Mouse (Mus musculus) left cerebral cortex, adult 11 months (tissue): Measurements from ENCODE around the gene Rfx3.

ENCODE experiments used
- DNase-seq: peaks from one replicate; pipeline ENCODE4 v3.0.0; 2022; ENCODE audit warnings: low spot score

The Rfx3 gene

GRCm38 (mm10) chr19:28010471-28011395, at the start of gene Rfx3:
TSS of gene Rfx3 (minus strand) at chr19:28011166.
- DNase-seq = no peak

- DNase-seq = no peak
Measured at GRCm38 (mm10) chr19:28052058-28052457, 41.1 kb upstream of the Rfx3 start.

GRCm38 (mm10) chr19:28051571-28051970, 40.6 kb upstream of the Rfx3 start:
- DNase-seq = no peak

- DNase-seq = no peak
Measured at GRCm38 (mm10) chr19:28049280-28049679, 38.3 kb upstream of the Rfx3 start.

- DNase-seq = no peak
Measured at GRCm38 (mm10) chr19:28046806-28047205, 35.8 kb upstream of the Rfx3 start.

- DNase-seq = no peak
Measured at GRCm38 (mm10) chr19:28044950-28045349, 34.0 kb upstream of the Rfx3 start.

GRCm38 (mm10) chr19:28011718-28012499, 943 bp upstream of the Rfx3 start:
- DNase-seq = peak; percentile 55

- DNase-seq = peak; percentile 93
Measured at GRCm38 (mm10) chr19:28011396-28011717, 391 bp upstream of the Rfx3 start.

- DNase-seq = no peak
Measured at GRCm38 (mm10) chr19:28009587-28010281, 1.2 kb downstream of the Rfx3 start.

GRCm38 (mm10) chr19:28004190-28004589, 6.8 kb downstream of the Rfx3 start:
- DNase-seq = no peak

- no peak for DNase-seq
Measured at GRCm38 (mm10) chr19:28003474-28003873, 7.5 kb downstream of the Rfx3 start.

- DNase-seq = no peak
Measured at GRCm38 (mm10) chr19:28002708-28003107, 8.3 kb downstream of the Rfx3 start.

GRCm38 (mm10) chr19:27992800-27993199, 18.2 kb downstream of the Rfx3 start:
- DNase-seq = no peak

- DNase-seq = no peak
Measured at GRCm38 (mm10) chr19:27988746-27989145, 22.2 kb downstream of the Rfx3 start.

- no peak for DNase-seq
Measured at GRCm38 (mm10) chr19:27967590-27967989, 43.4 kb downstream of the Rfx3 start.

GRCm38 (mm10) chr19:27961271-27961670, 49.7 kb downstream of the Rfx3 start:
- DNase-seq = no peak

GRCm38 (mm10) chr19:27935453-27935852, 75.5 kb downstream of the Rfx3 start:
- DNase-seq = no peak

- no peak for DNase-seq
Measured at GRCm38 (mm10) chr19:27931136-27931535, 79.8 kb downstream of the Rfx3 start.

GRCm38 (mm10) chr19:27926378-27926777, 84.6 kb downstream of the Rfx3 start:
- no peak for DNase-seq

GRCm38 (mm10) chr19:27919040-27919439, 91.9 kb downstream of the Rfx3 start:
- DNase-seq = no peak

GRCm38 (mm10) chr19:27916446-27916845, 94.5 kb downstream of the Rfx3 start:
- DNase-seq = peak; percentile 34

- no peak for DNase-seq
Measured at GRCm38 (mm10) chr19:27906976-27907375, 104.0 kb downstream of the Rfx3 start.

- DNase-seq = no peak
Measured at GRCm38 (mm10) chr19:27905976-27906375, 105.0 kb downstream of the Rfx3 start.
